Mouse (Mus musculus): ENCODE data around the gene Tnfrsf1b. TPM values are rescaled to one million over a fixed set of nuclear protein-coding genes. Genes with fewer than 3 reads are reported as not detected.

Tnfrsf1b gene
- polyA plus RNA-seq, 1 experiment from 2014 or later, result 2.6 TPM

DNA sequence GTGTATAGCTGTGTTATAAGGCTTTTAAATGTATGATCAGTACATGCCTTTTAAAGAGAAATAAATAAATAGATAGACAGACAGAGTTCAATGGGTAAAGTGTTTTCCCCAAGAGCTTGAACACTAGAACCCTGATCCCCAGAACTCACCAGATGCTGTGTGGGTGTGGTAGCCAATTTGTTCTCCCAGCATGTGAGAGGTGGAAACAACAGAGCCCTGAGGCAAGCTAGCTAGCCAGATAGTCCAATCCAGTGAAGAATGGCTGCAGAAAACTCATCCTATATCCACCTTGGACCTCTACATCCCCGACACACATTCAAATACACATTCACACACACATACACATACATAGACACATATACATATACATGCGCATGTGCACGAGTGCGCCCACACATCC is 4.9 kb upstream of the Tnfrsf1b start:
- ATAC-seq (ENCODE audit: low FRiP score, low read depth), result no peak
- no peaks in the 10 kb centered on the region for H3K9me3 ChIP-seq
- H3K27ac ChIP-seq (replicated peaks), result no peak overlapping the region
- no peak overlapping the region for H3K4me2 ChIP-seq (replicated peaks)
- peaks cover 4% of the 10 kb centered on the region; the same call in 1 of the 2 replicates for H3K4me1 ChIP-seq
- WGBS, result 93% methylated on average over 4 of the region's 4 CpGs
- no peak overlapping the region for H3K4me3 ChIP-seq
- H3K36me3 ChIP-seq, result no peaks in the 10 kb centered on the region
- H3K27me3 ChIP-seq, result peaks cover 18% of the 10 kb centered on the region
- no peak overlapping the region for H3K9ac ChIP-seq (replicated peaks)

DNA sequence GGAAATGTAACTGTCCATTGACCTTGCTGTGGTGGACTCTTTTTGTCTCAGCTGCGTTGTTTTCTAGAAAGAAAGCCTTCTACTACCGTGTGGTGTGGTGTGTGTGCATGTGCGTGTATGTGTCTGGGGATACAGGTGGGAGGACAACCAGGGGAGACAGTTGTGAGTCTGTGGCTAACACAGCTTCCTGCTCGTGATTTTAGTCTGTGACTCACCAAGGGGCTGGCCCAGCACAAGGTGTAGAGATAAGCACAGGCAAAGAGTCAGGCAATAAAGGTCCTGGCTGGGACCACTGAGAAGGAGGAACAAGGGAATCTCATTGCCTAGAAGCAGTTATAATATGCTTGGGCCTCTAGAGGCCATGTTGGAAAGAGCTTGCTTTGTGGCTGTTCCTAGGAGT is 3.3 kb upstream of the Tnfrsf1b start:
- Histone ChIP-seq H3K9ac (replicated peaks) (no peak overlapping the region), H3K4me1 (peaks cover 7% of the 10 kb centered on the region; the same call in 1 of the 2 replicates)
- WGBS, result 88% methylated on average over 4 of the region's 4 CpGs

DNA sequence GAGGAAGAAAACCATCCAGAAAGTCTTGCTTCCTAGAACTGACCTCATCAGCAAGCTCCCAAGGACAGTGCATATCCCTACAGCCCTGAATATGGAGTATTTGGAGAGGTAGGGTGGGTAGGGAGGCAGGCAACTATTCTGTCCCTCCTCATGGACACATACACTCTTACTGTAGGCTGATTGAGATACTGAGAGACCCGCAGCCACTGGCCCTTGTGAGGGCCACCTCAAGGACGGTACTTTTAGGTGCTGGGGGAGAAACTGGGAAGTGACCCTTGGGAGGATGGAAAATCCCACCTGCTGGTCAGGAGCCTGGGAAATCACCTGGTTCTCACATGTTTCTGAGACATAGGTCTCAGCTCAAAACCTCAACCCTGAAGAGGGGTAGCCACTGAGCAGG is 886 bp upstream of the Tnfrsf1b start:
- no peaks in the 10 kb centered on the region for H3K36me3 ChIP-seq
- no peak overlapping the region for H3K9ac ChIP-seq (replicated peaks)
- H3K4me2 ChIP-seq (replicated peaks), result no peak overlapping the region
- peaks cover 34% of the 10 kb centered on the region for H3K27me3 ChIP-seq
- no peaks in the 10 kb centered on the region for H3K9me3 ChIP-seq
- WGBS, result 63% methylated on average over 2 of the region's 2 CpGs
- peaks cover 7% of the 10 kb centered on the region; the same call in 1 of the 2 replicates for H3K4me1 ChIP-seq
- ATAC-seq (ENCODE audit: low FRiP score, low read depth), result no peak
- no peak overlapping the region for H3K4me3 ChIP-seq
- no peak overlapping the region for H3K27ac ChIP-seq (replicated peaks)

More for the DNA sequence above, 3.3 kb upstream of the Tnfrsf1b start:
- Histone ChIP-seq H3K4me2 (replicated peaks) (no peak overlapping the region), H3K4me3 (no peak overlapping the region), H3K27me3 (peaks cover 31% of the 10 kb centered on the region), H3K36me3 (no peaks in the 10 kb centered on the region), H3K9me3 (no peaks in the 10 kb centered on the region), H3K27ac (replicated peaks) (no peak overlapping the region)
- ATAC-seq (ENCODE audit: low FRiP score, low read depth), result no peak

DNA sequence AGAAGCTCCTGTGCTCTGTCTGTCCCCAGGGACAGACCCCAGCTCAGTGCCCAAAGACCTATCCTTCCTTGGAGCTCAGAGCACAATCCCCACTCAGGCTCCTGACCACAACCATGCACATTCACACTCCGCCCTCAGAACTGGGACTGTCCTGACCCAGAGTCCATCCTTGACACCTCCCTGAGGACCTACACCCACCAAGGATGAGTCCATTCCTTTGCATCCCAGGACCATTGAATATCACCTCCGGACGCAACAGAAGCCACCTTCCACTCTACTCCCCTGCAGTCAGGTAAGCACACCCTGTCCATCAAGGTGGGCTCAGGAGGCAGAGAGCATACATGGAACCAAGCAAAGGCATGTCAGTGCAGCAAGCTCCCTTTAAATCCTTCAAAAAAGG is 1.1 kb downstream of the Tnfrsf1b start:
- Histone ChIP-seq H3K4me3 (no peak overlapping the region), H3K36me3 (no peaks in the 10 kb centered on the region), H3K4me2 (replicated peaks) (peak overlapping the region; percentile 67), H3K27ac (replicated peaks) (no peak overlapping the region), H3K4me1 (peaks cover 7% of the 10 kb centered on the region; the same call in 1 of the 2 replicates), H3K9ac (replicated peaks) (no peak overlapping the region), H3K9me3 (no peaks in the 10 kb centered on the region), H3K27me3 (peaks cover 34% of the 10 kb centered on the region)
- ATAC-seq (ENCODE audit: low FRiP score, low read depth), result no peak
- 82% methylated on average over 3 of the region's 3 CpGs for WGBS

DNA sequence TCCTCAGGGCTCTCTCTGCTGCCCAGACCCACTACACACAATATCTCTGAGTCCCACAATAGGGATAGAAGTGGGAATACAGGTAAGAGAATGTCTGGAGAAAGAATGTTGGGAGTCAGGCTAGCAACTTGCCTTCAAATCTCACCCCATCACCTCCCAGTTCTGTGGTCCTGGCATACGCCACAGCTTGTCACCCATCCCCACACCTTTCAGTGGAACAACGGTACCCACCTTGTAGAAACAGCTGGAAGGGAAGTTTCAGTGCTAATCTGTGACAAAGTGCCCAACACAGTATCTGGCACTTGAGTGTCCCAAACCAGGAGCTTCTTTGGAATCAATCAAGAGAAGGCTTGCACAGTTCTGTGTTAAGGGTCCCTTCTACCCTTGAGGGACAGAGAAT is 2.0 kb downstream of the Tnfrsf1b start:
- no peak overlapping the region for H3K9ac ChIP-seq (replicated peaks)
- H3K27ac ChIP-seq (replicated peaks), result no peak overlapping the region
- H3K27me3 ChIP-seq, result peaks cover 34% of the 10 kb centered on the region
- no peak for ATAC-seq (ENCODE audit: low FRiP score, low read depth)
- H3K4me3 ChIP-seq, result no peak overlapping the region
- H3K4me2 ChIP-seq (replicated peaks), result no peak overlapping the region
- 81% methylated on average over 2 of the region's 2 CpGs for WGBS
- H3K36me3 ChIP-seq, result no peaks in the 10 kb centered on the region
- H3K4me1 ChIP-seq, result peaks cover 7% of the 10 kb centered on the region; the same call in 1 of the 2 replicates
- H3K9me3 ChIP-seq, result no peaks in the 10 kb centered on the region

DNA sequence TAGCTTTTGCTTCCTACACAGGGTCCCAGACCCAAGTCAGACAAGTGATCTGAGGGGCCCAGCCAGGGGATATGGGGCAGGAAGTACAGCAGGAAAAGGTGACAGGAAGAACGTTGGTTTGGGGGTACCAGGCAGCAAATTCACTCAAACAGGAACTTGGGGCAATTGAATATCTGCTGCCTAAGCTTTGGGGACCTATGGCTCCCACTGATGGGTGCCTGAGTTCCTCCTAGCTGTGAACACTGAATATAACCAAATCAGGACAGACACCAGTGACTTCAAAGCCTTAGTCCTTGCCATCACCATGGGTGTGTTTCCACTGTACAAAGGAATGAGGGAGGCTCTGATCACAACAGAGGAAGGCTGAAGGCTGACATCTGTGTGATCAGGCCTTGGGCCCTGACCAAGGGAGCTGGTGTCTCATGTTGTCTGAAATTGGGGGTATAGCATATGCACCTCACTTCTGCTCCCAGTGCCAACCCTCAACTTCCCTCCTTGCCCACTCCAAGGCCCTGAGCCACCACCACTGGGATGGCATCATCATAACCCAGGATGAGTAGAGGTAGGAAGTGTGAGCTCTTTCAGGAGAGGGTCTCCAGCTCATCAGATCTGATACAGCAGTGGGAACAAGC is 3.8 kb downstream of the Tnfrsf1b start:
- Histone ChIP-seq H3K36me3 (no peaks in the 10 kb centered on the region), H3K27me3 (peaks cover 27% of the 10 kb centered on the region), H3K4me2 (replicated peaks) (no peak overlapping the region), H3K9ac (replicated peaks) (no peak overlapping the region), H3K4me1 (peaks cover 7% of the 10 kb centered on the region; the same call in 1 of the 2 replicates), H3K9me3 (no peaks in the 10 kb centered on the region), H3K27ac (replicated peaks) (no peak overlapping the region), H3K4me3 (no peak overlapping the region)
- WGBS, result 81% methylated on average over 1 of the region's 1 CpGs
- no peak for ATAC-seq (ENCODE audit: low FRiP score, low read depth)

DNA sequence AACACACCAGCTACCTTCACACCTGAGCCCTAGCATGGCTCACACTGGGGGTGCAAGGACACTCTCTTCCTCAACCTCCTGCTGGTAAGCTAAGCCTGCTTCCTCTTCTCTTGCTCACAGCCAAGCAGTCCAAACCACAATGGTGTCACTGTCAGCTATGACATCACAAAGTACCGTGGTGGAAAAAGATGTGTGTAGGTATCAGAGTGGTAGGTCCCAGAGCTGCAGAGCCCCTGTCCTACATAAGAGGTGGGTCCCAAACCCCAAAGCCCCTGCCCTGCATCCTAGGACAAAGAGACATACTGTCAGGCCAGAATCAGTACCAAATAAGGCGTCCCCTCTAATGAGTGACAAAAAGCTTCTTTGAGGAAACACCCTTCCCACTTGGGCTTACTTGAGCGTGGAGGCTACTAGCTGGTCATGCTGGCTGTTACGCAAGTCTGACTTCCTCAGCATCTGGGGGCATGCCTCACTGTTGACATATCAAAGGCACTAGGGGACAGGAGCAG is 5.9 kb downstream of the Tnfrsf1b start:
- no peaks in the 10 kb centered on the region for H3K4me1 ChIP-seq
- no peaks in the 10 kb centered on the region for H3K9me3 ChIP-seq
- 85% methylated on average over 4 of the region's 4 CpGs for WGBS
- peaks cover 8% of the 10 kb centered on the region for H3K27me3 ChIP-seq
- no peak for ATAC-seq (ENCODE audit: low FRiP score, low read depth)
- H3K36me3 ChIP-seq, result no peaks in the 10 kb centered on the region
- no peak overlapping the region for H3K9ac ChIP-seq (replicated peaks)
- no peak overlapping the region for H3K27ac ChIP-seq (replicated peaks)
- no peak overlapping the region for H3K4me2 ChIP-seq (replicated peaks)
- no peak overlapping the region for H3K4me3 ChIP-seq

DNA sequence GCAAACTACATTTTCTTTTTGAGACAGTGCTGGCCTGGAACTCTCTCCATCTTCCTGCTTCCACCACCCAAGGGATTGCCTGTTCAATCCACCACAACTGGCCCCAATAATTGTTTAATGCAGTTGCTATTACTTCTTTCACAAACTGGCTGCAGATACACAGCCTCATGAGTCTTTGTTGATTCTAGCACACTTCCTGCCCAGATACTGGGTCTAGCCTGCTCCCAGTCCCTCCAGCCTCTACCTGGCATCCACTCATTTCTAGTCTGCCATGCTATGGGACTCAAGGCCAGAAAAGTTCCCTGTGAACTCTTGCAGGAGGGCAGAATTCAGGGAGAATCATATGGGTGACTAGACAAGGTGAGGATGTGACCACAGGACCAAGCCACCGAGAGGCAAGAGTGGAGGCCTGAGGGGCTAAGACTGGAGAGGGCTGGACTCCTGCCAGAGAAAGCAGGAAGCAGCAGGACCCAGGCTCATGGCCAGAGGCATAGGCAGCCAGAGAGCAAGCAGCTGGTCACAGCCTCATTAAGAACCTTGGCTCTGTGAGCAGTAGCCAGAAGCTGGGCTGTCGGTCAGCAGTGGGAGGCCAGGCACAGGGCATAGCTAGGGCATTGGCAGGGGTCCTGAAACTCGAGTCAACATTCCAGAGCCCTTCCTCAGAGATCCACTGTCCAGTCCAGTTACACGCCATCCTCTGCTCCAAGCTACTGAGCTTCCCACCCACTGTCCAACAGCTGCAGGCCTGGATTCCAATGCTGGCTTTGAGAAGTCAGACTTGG is 7.4 kb downstream of the Tnfrsf1b start:
- 0 out of 2 replicates have a peak, but pooled peaks cover 1% of the 10 kb centered on the region for H3K27me3 ChIP-seq
- no peak overlapping the region for H3K27ac ChIP-seq (replicated peaks)
- H3K36me3 ChIP-seq, result no peaks in the 10 kb centered on the region
- H3K9ac ChIP-seq (replicated peaks), result no peak overlapping the region
- H3K4me3 ChIP-seq, result no peak overlapping the region
- no peak for ATAC-seq (ENCODE audit: low FRiP score, low read depth)
- WGBS, result 61% methylated on average over 4 of the region's 4 CpGs
- H3K4me1 ChIP-seq, result no peaks in the 10 kb centered on the region
- H3K9me3 ChIP-seq, result no peaks in the 10 kb centered on the region
- no peak overlapping the region for H3K4me2 ChIP-seq (replicated peaks)

DNA sequence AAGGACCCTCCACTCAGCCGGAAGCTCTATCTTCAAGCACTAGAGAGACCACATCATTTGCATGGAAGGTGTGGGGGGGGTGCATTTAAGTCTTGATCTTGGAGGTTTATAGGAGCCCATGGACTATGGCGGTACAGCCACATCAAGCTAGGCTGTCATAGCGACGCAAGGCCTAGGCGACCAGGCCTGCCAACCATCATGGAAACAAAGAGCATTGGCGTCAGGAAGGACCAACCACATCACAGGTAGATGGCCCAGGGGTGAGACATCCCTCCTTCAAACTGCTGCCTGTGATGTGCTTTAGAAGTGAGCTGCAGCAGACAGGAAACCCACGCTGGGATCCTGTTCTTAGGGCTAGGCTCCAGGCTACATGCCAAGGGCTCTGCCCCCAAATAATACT is 10.6 kb downstream of the Tnfrsf1b start:
- Histone ChIP-seq H3K27ac (replicated peaks) (no peak overlapping the region), H3K4me3 (no peak overlapping the region), H3K36me3 (no peaks in the 10 kb centered on the region), H3K9me3 (no peaks in the 10 kb centered on the region), H3K4me2 (replicated peaks) (no peak overlapping the region), H3K9ac (replicated peaks) (no peak overlapping the region), H3K4me1 (peaks cover 3% of the 10 kb centered on the region; the same call in 1 of the 2 replicates), H3K27me3 (no peaks in the 10 kb centered on the region)
- ATAC-seq (ENCODE audit: low FRiP score, low read depth), result no peak
- WGBS, result 93% methylated on average over 7 of the region's 7 CpGs

DNA sequence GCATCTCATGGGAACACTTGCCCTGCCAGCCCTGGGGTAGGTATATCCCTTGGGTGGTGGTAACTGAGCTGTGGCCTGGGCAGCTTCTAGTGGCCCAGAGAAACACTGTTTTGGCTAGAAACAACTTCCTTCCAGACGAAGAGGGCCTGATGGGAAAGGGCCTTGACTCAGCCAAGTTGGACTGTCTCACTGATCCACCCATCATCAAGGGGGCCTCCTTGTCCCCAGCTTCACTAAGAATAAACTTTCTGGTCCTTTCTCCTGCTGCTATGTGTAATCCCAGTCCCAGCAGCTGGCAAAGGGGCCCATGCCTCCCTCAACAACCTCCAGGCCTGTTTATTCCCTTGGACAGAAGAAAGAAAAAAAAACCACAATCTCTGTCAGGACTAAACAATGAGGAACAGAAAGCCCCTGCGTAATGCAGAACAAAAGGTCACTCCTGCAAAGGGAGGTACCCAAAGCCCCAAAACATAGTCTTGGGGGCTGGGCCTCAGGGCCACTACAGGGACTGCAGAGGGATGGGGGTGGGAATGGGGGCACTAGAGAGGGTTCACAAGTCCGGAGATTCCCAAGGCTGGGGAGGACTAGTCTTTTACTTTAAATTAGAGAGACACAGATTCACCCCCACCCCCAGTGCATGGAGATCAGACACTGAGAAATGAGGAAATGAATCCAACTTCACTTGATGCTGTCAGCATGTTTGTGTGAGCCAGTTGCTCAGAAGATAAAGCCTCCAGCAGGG is 13.0 kb downstream of the Tnfrsf1b start:
- Histone ChIP-seq H3K4me3 (no peak overlapping the region), H3K4me1 (peaks cover 3% of the 10 kb centered on the region; the same call in 1 of the 2 replicates), H3K27ac (replicated peaks) (no peak overlapping the region), H3K4me2 (replicated peaks) (no peak overlapping the region), H3K9ac (replicated peaks) (no peak overlapping the region), H3K27me3 (no peaks in the 10 kb centered on the region), H3K36me3 (no peaks in the 10 kb centered on the region), H3K9me3 (no peaks in the 10 kb centered on the region)
- ATAC-seq (ENCODE audit: low FRiP score, low read depth), result peak; percentile 47; the same call in 1 of the 2 replicates
- 30% methylated on average over 3 of the region's 3 CpGs for WGBS

DNA sequence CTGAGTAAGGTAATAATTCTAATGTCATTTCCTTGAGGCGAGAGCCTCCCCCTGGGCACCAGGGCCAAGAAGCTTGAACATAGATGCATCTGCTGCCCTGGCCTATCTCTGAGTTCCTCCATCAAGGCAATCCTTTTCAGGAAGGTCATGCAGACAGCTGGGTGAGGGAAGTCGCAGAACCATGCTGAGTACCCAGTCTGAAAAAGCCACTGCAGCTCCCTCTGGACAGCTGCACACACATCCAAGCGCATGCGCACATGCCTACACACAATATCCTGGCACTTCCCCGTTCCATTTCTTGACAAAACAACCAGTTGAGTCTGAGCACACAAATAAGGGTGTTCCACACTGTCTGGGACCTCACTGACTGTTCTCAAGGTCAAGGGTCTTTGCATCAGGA is 14.9 kb downstream of the Tnfrsf1b start:
- WGBS, result 87% methylated on average over 5 of the region's 5 CpGs

DNA sequence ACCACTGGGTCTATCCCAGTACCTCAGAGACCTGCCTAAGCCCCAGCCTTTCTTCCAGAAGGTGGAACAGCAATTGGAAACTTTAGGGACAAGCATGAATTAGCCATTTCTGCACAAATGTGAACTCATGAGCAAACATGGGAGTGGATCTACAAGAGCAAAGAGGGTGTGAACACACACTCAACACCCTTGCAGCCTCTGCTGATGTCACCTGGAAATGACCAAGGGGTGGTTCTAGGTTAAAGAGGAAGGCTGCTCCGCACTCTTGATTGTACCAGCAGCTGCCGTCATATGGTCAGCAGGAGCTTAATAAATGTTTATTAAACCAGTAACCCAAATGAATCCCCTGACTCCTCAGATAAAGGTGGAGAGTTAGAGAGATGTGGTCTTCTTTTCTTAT is 16.0 kb downstream of the Tnfrsf1b start:
- Histone ChIP-seq H3K4me1 (peaks cover 3% of the 10 kb centered on the region; the same call in 1 of the 2 replicates), H3K36me3 (no peaks in the 10 kb centered on the region), H3K9me3 (no peaks in the 10 kb centered on the region), H3K4me3 (no peak overlapping the region), H3K4me2 (replicated peaks) (no peak overlapping the region), H3K27ac (replicated peaks) (no peak overlapping the region), H3K27me3 (no peaks in the 10 kb centered on the region), H3K9ac (replicated peaks) (no peak overlapping the region)
- no peak for ATAC-seq (ENCODE audit: low FRiP score, low read depth)
- WGBS, result 84% methylated on average over 2 of the region's 2 CpGs

More for the DNA sequence above, 14.9 kb downstream of the Tnfrsf1b start:
- ATAC-seq (ENCODE audit: low FRiP score, low read depth), result no peak
- no peak overlapping the region for H3K27ac ChIP-seq (replicated peaks)
- H3K4me2 ChIP-seq (replicated peaks), result no peak overlapping the region
- peaks cover 3% of the 10 kb centered on the region; the same call in 1 of the 2 replicates for H3K4me1 ChIP-seq
- H3K4me3 ChIP-seq, result no peak overlapping the region
- no peaks in the 10 kb centered on the region for H3K9me3 ChIP-seq
- H3K36me3 ChIP-seq, result no peaks in the 10 kb centered on the region
- no peak overlapping the region for H3K9ac ChIP-seq (replicated peaks)
- no peaks in the 10 kb centered on the region for H3K27me3 ChIP-seq
